Mouse (Mus musculus): ENCODE measurements around the gene Dpysl5. TPM values are rescaled to one million over a fixed set of nuclear protein-coding genes. Genes with fewer than 3 reads are reported as not detected.

Dpysl5 gene
- polyA plus RNA-seq, 1 experiment from 2014 or later: 17.0 TPM

GRCm38 (mm10) chr5:30833416-30833815 lies 122.1 kb downstream of the Dpysl5 start:
- Histone ChIP-seq H3K36me3 (ENCODE audit: control insufficient read depth, insufficient read depth, low read length) (peaks cover 13% of the 10 kb centered on the region; the same call in 1 of the 2 replicates), H3K4me3 (ENCODE audit: low read depth, low read length) (no peak overlapping the region), H3K9ac (ENCODE audit: low read depth, low read length) (no peak overlapping the region), H3K27me3 (replicated peaks; ENCODE audit: control insufficient read depth, insufficient read depth, low read length) (no peaks in the 10 kb centered on the region), H3K4me1 (ENCODE audit: control insufficient read depth, insufficient read depth, low read length) (no peaks in the 10 kb centered on the region), H3K4me2 (ENCODE audit: low read depth, low read length) (no peak overlapping the region), H3K9me3 (ENCODE audit: control insufficient read depth, low read length) (peaks cover 12% of the 10 kb centered on the region; the same call in 1 of the 2 replicates), H3K27ac (replicated peaks; ENCODE audit: low read depth, low read length) (no peak overlapping the region)
- ATAC-seq (ENCODE audit: low read depth) (no peak), DNase-seq (ENCODE audit: low spot score) (no peak)
- 84% methylated on average over 3 of the region's 3 CpGs for WGBS

- no peak overlapping the region for H3K9ac ChIP-seq (ENCODE audit: low read depth, low read length)
- peaks cover 12% of the 10 kb centered on the region; the same call in 1 of the 2 replicates for H3K9me3 ChIP-seq (ENCODE audit: control insufficient read depth, low read length)
- H3K4me1 ChIP-seq (ENCODE audit: control insufficient read depth, insufficient read depth, low read length): no peaks in the 10 kb centered on the region
- H3K27me3 ChIP-seq (replicated peaks; ENCODE audit: control insufficient read depth, insufficient read depth, low read length): no peaks in the 10 kb centered on the region
- no peak overlapping the region for H3K4me2 ChIP-seq (ENCODE audit: low read depth, low read length)
- ATAC-seq (ENCODE audit: low read depth): no peak
- H3K4me3 ChIP-seq (ENCODE audit: low read depth, low read length): no peak overlapping the region
- H3K27ac ChIP-seq (replicated peaks; ENCODE audit: low read depth, low read length): no peak overlapping the region
- 86% methylated on average over 2 of the region's 2 CpGs for WGBS
- DNase-seq (ENCODE audit: low spot score): no peak
- H3K36me3 ChIP-seq (ENCODE audit: control insufficient read depth, insufficient read depth, low read length): peaks cover 13% of the 10 kb centered on the region; the same call in 1 of the 2 replicates
These were observed 128.4 kb downstream of the Dpysl5 start for GRCm38 (mm10) chr5:30839731-30840130.

GRCm38 (mm10) chr5:30841896-30842295 lies 130.5 kb downstream of the Dpysl5 start:
- WGBS: 58% methylated on average over 3 of the region's 3 CpGs
- Histone ChIP-seq H3K36me3 (ENCODE audit: control insufficient read depth, insufficient read depth, low read length) (0 out of 2 replicates have a peak, but pooled peaks cover 9% of the 10 kb centered on the region), H3K9me3 (ENCODE audit: control insufficient read depth, low read length) (peaks cover 7% of the 10 kb centered on the region; the same call in 1 of the 2 replicates), H3K4me2 (ENCODE audit: low read depth, low read length) (no peak overlapping the region), H3K27ac (replicated peaks; ENCODE audit: low read depth, low read length) (no peak overlapping the region), H3K4me1 (ENCODE audit: control insufficient read depth, insufficient read depth, low read length) (no peaks in the 10 kb centered on the region), H3K27me3 (replicated peaks; ENCODE audit: control insufficient read depth, insufficient read depth, low read length) (no peaks in the 10 kb centered on the region), H3K9ac (ENCODE audit: low read depth, low read length) (no peak overlapping the region), H3K4me3 (ENCODE audit: low read depth, low read length) (no peak overlapping the region)
- DNase-seq (ENCODE audit: low spot score) (no peak), ATAC-seq (ENCODE audit: low read depth) (no peak)

Other genes starting within 250 kb of the Dpysl5 start
- gene Otof, start 249.6 kb upstream of the Dpysl5 start, polyA plus RNA-seq (2014; fragmentation: Nextera tagmentation; extraction: Ambion mirVana): 0.47 and 0.54 TPM in 2 replicates
- gene 1700001C02Rik, start 245.5 kb upstream of the Dpysl5 start, polyA plus RNA-seq (2014; fragmentation: Nextera tagmentation; extraction: Ambion mirVana): 1.00 and 5.9 TPM in 2 replicates
- gene Cib4, start 165.7 kb upstream of the Dpysl5 start, polyA plus RNA-seq (2014; fragmentation: Nextera tagmentation; extraction: Ambion mirVana): not detected in 2 replicates
- gene Kcnk3, start 123.4 kb upstream of the Dpysl5 start, polyA plus RNA-seq (2014; fragmentation: Nextera tagmentation; extraction: Ambion mirVana): 2.0 and 2.9 TPM in 2 replicates
- 26.5 and 33.1 TPM in 2 replicates for gene Slc35f6, start 63.6 kb upstream of the Dpysl5 start, polyA plus RNA-seq (2014; fragmentation: Nextera tagmentation; extraction: Ambion mirVana)
- 209 and 251 TPM in 2 replicates for gene Cenpa, start 44.8 kb upstream of the Dpysl5 start, polyA plus RNA-seq (2014; fragmentation: Nextera tagmentation; extraction: Ambion mirVana)
- gene Mapre3, start 103.1 kb downstream of the Dpysl5 start, polyA plus RNA-seq (2014; fragmentation: Nextera tagmentation; extraction: Ambion mirVana): 31.0 and 37.0 TPM in 2 replicates
- gene Tmem214, start 156.4 kb downstream of the Dpysl5 start, polyA plus RNA-seq (2014; fragmentation: Nextera tagmentation; extraction: Ambion mirVana): 77.1 and 77.2 TPM in 2 replicates
- gene Agbl5, start 177.1 kb downstream of the Dpysl5 start, polyA plus RNA-seq (2014; fragmentation: Nextera tagmentation; extraction: Ambion mirVana): 17.4 and 22.4 TPM in 2 replicates
- gene Ost4, start 196.2 kb downstream of the Dpysl5 start, polyA plus RNA-seq (2014; fragmentation: Nextera tagmentation; extraction: Ambion mirVana): 507 and 572 TPM in 2 replicates
- gene Emilin1, start 201.8 kb downstream of the Dpysl5 start, polyA plus RNA-seq (2014; fragmentation: Nextera tagmentation; extraction: Ambion mirVana): 200 and 225 TPM in 2 replicates
- 22.1 and 24.7 TPM in 2 replicates for gene Khk, start 209.9 kb downstream of the Dpysl5 start, polyA plus RNA-seq (2014; fragmentation: Nextera tagmentation; extraction: Ambion mirVana)
- gene Cgref1, start 234.0 kb downstream of the Dpysl5 start, polyA plus RNA-seq (2014; fragmentation: Nextera tagmentation; extraction: Ambion mirVana): 30.9 and 51.1 TPM in 2 replicates
- 85.3 and 91.2 TPM in 2 replicates for gene Preb, start 248.8 kb downstream of the Dpysl5 start, polyA plus RNA-seq (2014; fragmentation: Nextera tagmentation; extraction: Ambion mirVana)